Mouse (Mus musculus) cerebellum, postnatal 14 days (tissue): ENCODE data around the gene Elk3.

Experiments used
- DNase-seq, 2 experiments: peaks; one replicate each; pipeline ENCODE4 v3.0.0; 2021; ENCODE audit warnings: mixed read lengths in 2 of 2

The Elk3 gene

GRCm38 (mm10) chr10:93291352-93291751 is 19.6 kb downstream of the Elk3 start:
- peak; percentile 79 to 81 for DNase-seq

GRCm38 (mm10) chr10:93289404-93289803 is 21.5 kb downstream of the Elk3 start:
- no peak for DNase-seq

GRCm38 (mm10) chr10:93288336-93288735 is 22.6 kb downstream of the Elk3 start:
- DNase-seq, result peak; percentile 50 to 54

GRCm38 (mm10) chr10:93287551-93288145 is 23.3 kb downstream of the Elk3 start:
- DNase-seq, result no peak

- DNase-seq, result no peak
Observed at GRCm38 (mm10) chr10:93285489-93285888, 25.4 kb downstream of the Elk3 start.

- peak in 1 of 2 experiments; percentile 53 for DNase-seq
Observed at GRCm38 (mm10) chr10:93283258-93283657, 27.7 kb downstream of the Elk3 start.

GRCm38 (mm10) chr10:93282526-93282964 is 28.4 kb downstream of the Elk3 start:
- DNase-seq, result peak; percentile 67 to 69

- DNase-seq, result no peak
Observed at GRCm38 (mm10) chr10:93281092-93281491, 29.8 kb downstream of the Elk3 start.

GRCm38 (mm10) chr10:93280586-93280985 is 30.3 kb downstream of the Elk3 start:
- DNase-seq, result peak; percentile 45 to 65

GRCm38 (mm10) chr10:93279062-93279461 is 31.9 kb downstream of the Elk3 start:
- no peak for DNase-seq

GRCm38 (mm10) chr10:93278361-93278760 is 32.6 kb downstream of the Elk3 start:
- DNase-seq, result no peak

GRCm38 (mm10) chr10:93276857-93277256 is 34.1 kb downstream of the Elk3 start:
- peak; percentile 74 to 79 for DNase-seq

GRCm38 (mm10) chr10:93276349-93276763 is 34.6 kb downstream of the Elk3 start:
- DNase-seq, result peak; percentile 98

- DNase-seq, result peak; percentile 94 to 97
Observed at GRCm38 (mm10) chr10:93275212-93276136, 35.5 kb downstream of the Elk3 start.

- DNase-seq, result peak in 1 of 2 experiments; percentile 58
Observed at GRCm38 (mm10) chr10:93274277-93274696, 36.6 kb downstream of the Elk3 start.

- peak; percentile 67 to 72 for DNase-seq
Observed at GRCm38 (mm10) chr10:93272986-93273982, 37.7 kb downstream of the Elk3 start.

GRCm38 (mm10) chr10:93271831-93272230 is 39.1 kb downstream of the Elk3 start:
- DNase-seq, result peak in 1 of 2 experiments; percentile 44

- DNase-seq, result no peak
Observed at GRCm38 (mm10) chr10:93270889-93271460, 40.0 kb downstream of the Elk3 start.

- no peak for DNase-seq
Observed at GRCm38 (mm10) chr10:93269744-93270143, 41.2 kb downstream of the Elk3 start.

GRCm38 (mm10) chr10:93268339-93268738 is 42.6 kb downstream of the Elk3 start:
- no peak for DNase-seq

GRCm38 (mm10) chr10:93267509-93267908 is 43.4 kb downstream of the Elk3 start:
- no peak for DNase-seq

GRCm38 (mm10) chr10:93266521-93266920 is 44.4 kb downstream of the Elk3 start:
- DNase-seq, result no peak
